Mouse (Mus musculus) limb, embryonic 15.5 days (tissue): ENCODE measurements at regions not wholly inside any gene's neighbourhood (a gene's known extent, or its start where the extent isn't known, plus 50 kb on each side); places are given as distances from the start of the nearest gene placed in this dataset.
A peak's percentile ranks its signal among the peaks of the same experiment; 100 is the strongest.
"Not testable (repeated sequence)": the region's sequence is repeated elsewhere in the genome, so short reads cannot be mapped to it uniquely, and the experiment has no call there.

ENCODE experiments used
- ATAC-seq: fragments of 200-750 bp; cut with Nextera tagmentation; 2 replicates; pipeline ENCODE4 v1.8.0; 2017; ENCODE audit warnings: low read depth, moderate TSS enrichment; ENCODE audit not compliant: insufficient number of reproducible peaks, low FRiP score, low TSS enrichment
- H3K27ac ChIP-seq: fragments of 300-500 bp; sonication (generic); 2 replicates; pipeline ENCODE4 v1.5.1; 2015; ENCODE audit warnings: moderate library complexity, mild to moderate bottlenecking, inconsistent platforms
- H3K27me3 ChIP-seq: fragments of 300-500 bp; sonication (generic); 2 replicates; pipeline ENCODE4 v1.6.1; 2015; ENCODE audit warnings: inconsistent platforms
- H3K36me3 ChIP-seq: fragments of 300-500 bp; sonication (generic); 2 replicates; pipeline ENCODE4 v1.6.1; 2015; ENCODE audit warnings: inconsistent platforms
- H3K4me1 ChIP-seq: fragments of 300-500 bp; sonication (generic); 2 replicates; pipeline ENCODE4 v1.6.1; 2015; ENCODE audit warnings: inconsistent platforms
- H3K4me2 ChIP-seq: fragments of 300-500 bp; sonication (generic); 2 replicates; pipeline ENCODE4 v1.6.1; 2015; ENCODE audit warnings: mild to moderate bottlenecking, inconsistent platforms
- H3K4me3 ChIP-seq: fragments of 300-500 bp; sonication (generic); 2 replicates; pipeline ENCODE4 v1.5.1; 2015; ENCODE audit warnings: mild to moderate bottlenecking, inconsistent platforms
- H3K9ac ChIP-seq: fragments of 300-500 bp; sonication (generic); 2 replicates; pipeline ENCODE4 v1.6.1; 2015; ENCODE audit warnings: inconsistent platforms
- H3K9me3 ChIP-seq: fragments of 300-500 bp; sonication (generic); 2 replicates; pipeline ENCODE4 v1.6.1; 2016; ENCODE audit warnings: inconsistent platforms
- WGBS: fragments of 180-500 bp; shearing (Covaris S2); methylation state at CpG from one replicate; pipeline ENCODE4 v1.1.7; 2015; 5-methylcytosine and 5-hydroxymethylcytosine counted together

DNA sequence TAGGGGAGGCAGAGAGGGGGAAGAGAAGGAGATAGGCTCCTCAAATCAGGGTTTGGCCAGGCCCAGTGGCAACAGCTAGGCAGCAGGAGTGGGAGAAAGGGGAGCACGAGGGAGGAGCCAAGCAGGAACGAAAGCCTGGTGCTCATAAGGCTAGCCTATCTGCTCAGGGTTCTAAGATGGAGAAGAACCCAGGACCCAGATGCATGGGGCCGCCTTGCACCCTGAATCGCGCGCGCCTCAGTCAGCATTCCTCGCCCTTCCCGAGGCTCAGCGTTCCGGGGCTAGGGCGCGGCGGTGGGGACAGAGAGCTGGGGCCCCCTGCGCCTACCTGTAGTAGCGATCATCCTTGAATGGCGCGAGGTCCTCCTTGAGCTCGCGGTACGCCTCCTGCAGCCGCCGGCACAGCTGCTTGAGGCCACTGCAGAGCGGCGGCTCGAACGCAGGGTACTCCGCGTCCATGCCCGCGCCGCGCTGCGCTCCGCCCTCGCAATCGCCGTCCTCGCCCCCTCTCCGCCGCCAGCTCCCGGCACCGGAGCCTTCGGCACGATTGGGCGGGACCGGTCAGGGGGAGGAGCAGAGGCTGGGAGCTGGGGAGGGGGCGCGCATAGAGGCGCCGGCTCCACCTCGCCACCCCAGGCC is 60.1 kb downstream of the Dynlt1b start:
- WGBS: 2% methylated on average over 25 of the region's 52 CpGs
- peak overlapping the region; percentile 20 for H3K4me3 ChIP-seq
- H3K4me1 ChIP-seq: not testable (repeated sequence)

GRCm38 (mm10) chr17:6490565-6490935 is 60.6 kb downstream of the Dynlt1b start:
- WGBS: no CpG with 5 or more reads among the region's 15 CpGs
- not testable (repeated sequence) for H3K27ac ChIP-seq, H3K4me2 ChIP-seq, H3K4me3 ChIP-seq, H3K36me3 ChIP-seq, H3K9me3 ChIP-seq, ATAC-seq, H3K4me1 ChIP-seq, H3K9ac ChIP-seq
- peaks cover 11% of the 10 kb centered on the region for H3K27me3 ChIP-seq

More for the DNA sequence above, 60.1 kb downstream of the Dynlt1b start:
- H3K36me3 ChIP-seq, H3K9ac ChIP-seq, ATAC-seq, H3K9me3 ChIP-seq, H3K27ac ChIP-seq: not testable (repeated sequence)
- peaks cover 11% of the 10 kb centered on the region for H3K27me3 ChIP-seq
- H3K4me2 ChIP-seq: peak overlapping the region; percentile 41

DNA sequence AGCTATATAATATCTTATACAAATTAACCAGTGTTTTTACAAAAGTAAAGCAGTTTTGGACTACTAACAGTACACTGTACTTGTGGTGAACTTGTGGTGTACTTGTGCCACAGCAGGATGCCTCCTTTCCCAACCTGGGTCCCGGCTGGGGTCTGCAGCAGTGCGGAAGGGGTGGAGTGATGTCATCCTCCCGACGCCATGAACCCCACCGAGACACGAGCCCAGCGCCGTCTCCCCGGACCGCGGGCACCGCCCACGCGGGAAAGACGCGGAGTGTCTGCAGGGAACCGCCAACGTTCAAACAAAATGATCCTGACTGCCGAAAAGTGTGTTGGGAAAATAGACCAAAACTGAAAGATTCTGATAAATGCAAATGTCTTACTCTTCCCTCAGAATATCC is 62.6 kb downstream of the Dynlt1b start:
- not testable (repeated sequence) for H3K27ac ChIP-seq, H3K9me3 ChIP-seq, H3K4me1 ChIP-seq, H3K4me2 ChIP-seq, ATAC-seq, H3K4me3 ChIP-seq, H3K36me3 ChIP-seq, H3K9ac ChIP-seq
- 26% methylated on average over 19 of the region's 19 CpGs for WGBS
- peaks cover 11% of the 10 kb centered on the region for H3K27me3 ChIP-seq

DNA sequence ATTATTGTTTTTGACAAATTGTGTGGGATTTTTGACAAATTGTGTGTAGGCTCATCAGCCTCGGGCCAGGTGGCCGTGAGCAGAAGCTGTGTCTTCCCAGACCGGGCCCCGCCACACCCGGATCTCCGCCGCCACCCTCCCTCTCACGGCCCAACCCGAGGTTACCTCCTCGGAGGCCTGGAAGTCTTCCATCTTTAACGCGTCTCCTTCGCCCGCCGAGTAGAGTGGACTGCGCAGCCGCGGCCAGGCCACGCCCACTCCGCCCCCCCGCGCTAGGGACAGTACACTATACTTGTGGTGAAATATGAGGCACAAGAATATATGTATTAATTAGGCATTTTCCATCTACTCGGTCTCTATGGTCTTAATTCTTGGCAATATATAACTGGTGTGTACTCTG is 63.0 kb downstream of the Dynlt1b start:
- not testable (repeated sequence) for H3K4me2 ChIP-seq, H3K27ac ChIP-seq, H3K36me3 ChIP-seq, H3K4me3 ChIP-seq, H3K9me3 ChIP-seq, H3K4me1 ChIP-seq, ATAC-seq, H3K9ac ChIP-seq
- peaks cover 11% of the 10 kb centered on the region for H3K27me3 ChIP-seq
- 38% methylated on average over 23 of the region's 23 CpGs for WGBS

DNA sequence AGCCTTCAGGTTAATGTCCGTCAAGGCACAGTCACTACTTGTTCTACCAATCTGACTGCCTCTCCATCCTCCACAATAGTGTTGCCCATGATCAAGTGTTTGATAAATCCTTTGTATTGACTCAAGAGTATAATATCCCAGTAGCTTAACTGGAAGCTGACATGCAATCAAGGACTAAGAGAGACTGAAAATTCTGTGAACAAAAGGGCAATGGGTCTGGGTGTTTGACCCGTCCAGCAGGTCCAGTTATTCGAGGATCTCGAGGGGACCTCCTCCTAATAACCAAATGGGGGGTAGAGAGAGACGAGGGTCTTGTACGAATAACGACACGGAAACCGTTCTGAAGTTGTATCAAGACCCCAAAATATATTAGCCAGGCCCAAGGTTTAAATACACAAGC is 66.6 kb downstream of the Dynlt1b start:
- H3K27me3 ChIP-seq, H3K9me3 ChIP-seq, H3K36me3 ChIP-seq, H3K4me3 ChIP-seq, H3K9ac ChIP-seq, H3K4me1 ChIP-seq, ATAC-seq, H3K27ac ChIP-seq, H3K4me2 ChIP-seq: not testable (repeated sequence)
- WGBS: 88% methylated on average over 9 of the region's 9 CpGs

GRCm38 (mm10) chr17:6502676-6503075 is 72.8 kb downstream of the Dynlt1b start:
- not testable (repeated sequence) for H3K4me2 ChIP-seq, H3K27ac ChIP-seq, H3K9me3 ChIP-seq, H3K9ac ChIP-seq, H3K36me3 ChIP-seq, ATAC-seq, H3K4me3 ChIP-seq, H3K27me3 ChIP-seq, H3K4me1 ChIP-seq
- 88% methylated on average over 4 of the region's 6 CpGs for WGBS

- H3K9me3 ChIP-seq, H3K4me2 ChIP-seq, H3K4me1 ChIP-seq, H3K27me3 ChIP-seq, H3K27ac ChIP-seq, ATAC-seq, H3K36me3 ChIP-seq, H3K9ac ChIP-seq, H3K4me3 ChIP-seq: not testable (repeated sequence)
- 82% methylated on average over 6 of the region's 6 CpGs for WGBS
These were observed 76.0 kb downstream of the Dynlt1b start for GRCm38 (mm10) chr17:6505896-6506295.

DNA sequence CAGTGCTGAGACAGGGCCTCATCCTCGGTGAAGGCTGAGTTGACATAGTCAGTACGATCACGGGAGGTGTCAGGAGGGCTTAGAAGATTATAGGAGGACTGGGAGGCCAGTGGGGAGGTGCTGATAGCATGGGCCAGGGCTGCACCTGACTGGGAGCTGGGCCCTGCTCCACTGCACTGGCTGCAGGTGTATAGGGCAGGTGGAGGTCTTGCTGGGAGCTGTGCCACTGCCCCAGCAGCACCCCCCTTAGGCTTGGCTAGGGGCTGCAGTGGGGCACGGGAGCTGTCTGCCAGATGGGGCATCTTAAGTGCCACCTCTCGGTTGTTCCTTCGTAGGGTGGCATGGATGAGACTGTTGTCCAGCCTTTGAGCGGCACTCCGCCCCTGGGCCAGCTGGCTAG is 85.2 kb downstream of the Dynlt1b start:
- H3K9ac ChIP-seq, H3K9me3 ChIP-seq, H3K4me2 ChIP-seq, H3K27ac ChIP-seq, H3K27me3 ChIP-seq, H3K4me3 ChIP-seq, H3K4me1 ChIP-seq, H3K36me3 ChIP-seq: not testable (repeated sequence)
- WGBS: 85% methylated on average over 5 of the region's 8 CpGs
- 0 out of 2 replicates have a peak, but pooled peaks have one; percentile 15 for ATAC-seq

GRCm38 (mm10) chr17:6519107-6519506 is 82.4 kb upstream of the Dynlt1c start:
- not testable (repeated sequence) for H3K27me3 ChIP-seq, ATAC-seq
- WGBS: 71% methylated on average over 6 of the region's 6 CpGs

GRCm38 (mm10) chr17:6520001-6520400 is 81.5 kb upstream of the Dynlt1c start:
- 81% methylated on average over 2 of the region's 2 CpGs for WGBS
- H3K27ac ChIP-seq: not testable (repeated sequence)

More at GRCm38 (mm10) chr17:6519107-6519506, 82.4 kb upstream of the Dynlt1c start:
- not testable (repeated sequence) for H3K36me3 ChIP-seq, H3K9ac ChIP-seq, H3K9me3 ChIP-seq, H3K4me2 ChIP-seq, H3K4me1 ChIP-seq, H3K27ac ChIP-seq, H3K4me3 ChIP-seq

DNA sequence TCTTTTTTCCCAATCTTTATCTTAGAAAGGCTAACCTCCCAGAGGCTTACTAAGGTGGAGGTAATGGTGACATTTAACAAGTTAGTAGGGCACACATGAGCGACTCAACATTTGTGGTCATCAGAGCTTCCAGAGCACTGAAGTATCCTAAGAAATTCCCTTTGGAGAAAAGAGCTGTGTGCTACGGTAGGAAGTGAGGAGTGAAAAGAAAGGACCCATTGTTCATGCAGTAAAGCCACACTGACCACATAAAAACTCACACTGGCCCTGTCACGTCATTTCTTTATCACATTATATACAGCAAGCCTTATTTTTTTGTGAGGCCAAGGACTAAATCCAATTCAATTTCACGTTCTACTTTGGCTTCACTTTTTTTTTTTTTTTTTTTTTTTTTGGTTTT is 80.7 kb upstream of the Dynlt1c start:
- not testable (repeated sequence) for H3K9ac ChIP-seq, ATAC-seq, H3K36me3 ChIP-seq, H3K4me1 ChIP-seq, H3K4me3 ChIP-seq, H3K9me3 ChIP-seq, H3K4me2 ChIP-seq, H3K27ac ChIP-seq, H3K27me3 ChIP-seq
- 56% methylated on average over 4 of the region's 4 CpGs for WGBS

More at GRCm38 (mm10) chr17:6520001-6520400, 81.5 kb upstream of the Dynlt1c start:
- H3K4me1 ChIP-seq, H3K4me2 ChIP-seq, H3K9ac ChIP-seq, H3K36me3 ChIP-seq, H3K9me3 ChIP-seq, H3K27me3 ChIP-seq, H3K4me3 ChIP-seq, ATAC-seq: not testable (repeated sequence)

GRCm38 (mm10) chr17:6522185-6522584 is 79.3 kb upstream of the Dynlt1c start:
- H3K27me3 ChIP-seq, H3K4me1 ChIP-seq, H3K36me3 ChIP-seq, ATAC-seq, H3K9me3 ChIP-seq, H3K9ac ChIP-seq, H3K4me2 ChIP-seq, H3K27ac ChIP-seq, H3K4me3 ChIP-seq: not testable (repeated sequence)
- WGBS: 73% methylated on average over 6 of the region's 9 CpGs

- not testable (repeated sequence) for H3K4me2 ChIP-seq, ATAC-seq, H3K27ac ChIP-seq, H3K4me1 ChIP-seq, H3K9ac ChIP-seq, H3K9me3 ChIP-seq, H3K27me3 ChIP-seq, H3K4me3 ChIP-seq, H3K36me3 ChIP-seq
- WGBS: no CpG with 5 or more reads among the region's 5 CpGs
These were observed 62.7 kb upstream of the Dynlt1c start for GRCm38 (mm10) chr17:6538723-6539122.
